Mouse (Mus musculus) CH12.LX (cell line): Measurements from ENCODE around the gene Pigm. TPM values are rescaled to one million over a fixed set of nuclear protein-coding genes. Genes with fewer than 3 reads are reported as not detected.

Experiments
- DNase-seq: peaks from one replicate; pipeline ENCODE4 v3.0.0-alpha.2; 2013; ENCODE audit errors: extremely low read depth
- H3K27ac ChIP-seq: 2 replicates; pipeline ENCODE4 v1.5.1; 2012; ENCODE audit warnings: low read depth, mild to moderate bottlenecking, control low read depth, moderate library complexity; ENCODE audit not compliant: insufficient read depth
- H3K27me3 ChIP-seq: replicated peaks from 2 replicates; pipeline ENCODE3; 2012; ENCODE audit warnings: inconsistent platforms
- H3K36me3 ChIP-seq, 2 experiments: replicated peaks in 1 of 2; 2 replicates each; pipeline versions ENCODE3 to v1.6.1; 2012; ENCODE audit warnings: inconsistent platforms in 1 of 2, low read length in 1 of 2, mild to moderate bottlenecking in 1 of 2, mixed read lengths in 1 of 2, moderate library complexity in 1 of 2; ENCODE audit not compliant: control insufficient read depth in 1 of 2, insufficient read depth in 1 of 2
- H3K4me1 ChIP-seq, 2 experiments: 2 replicates each; pipeline ENCODE4 v1.6.1; 2012; ENCODE audit warnings: inconsistent platforms in 1 of 2, moderate library complexity in 1 of 2; ENCODE audit not compliant: insufficient read depth in 2 of 2, control insufficient read depth in 1 of 2
- H3K4me2 ChIP-seq: 2 replicates; pipeline ENCODE4 v1.6.1; 2012; ENCODE audit warnings: low read depth, mild to moderate bottlenecking, control low read depth; ENCODE audit not compliant: poor library complexity, insufficient read depth, severe bottlenecking
- H3K4me3 ChIP-seq, 3 experiments: fragments of 150-350 bp in 1 of 3; sonication (generic) in 1 of 3; replicated peaks in 1 of 3; 2 replicates each; pipeline versions ENCODE3 to v1.5.1; 2011 to 2012; ENCODE audit warnings: low read depth in 2 of 3, low read length in 2 of 3, mild to moderate bottlenecking in 2 of 3, moderate library complexity in 2 of 3, control low read depth in 1 of 3, improper control_type of control experiment in 1 of 3, inconsistent platforms in 1 of 3, mixed read lengths in 1 of 3; ENCODE audit not compliant: poor library complexity in 1 of 3
- H3K79me2 ChIP-seq: replicated peaks from 2 replicates; pipeline ENCODE4 v1.6.1; 2012; ENCODE audit warnings: mild to moderate bottlenecking, moderate library complexity; ENCODE audit not compliant: control insufficient read depth, poor library complexity, insufficient read depth, severe bottlenecking; ENCODE audit errors: extremely low read depth
- H3K9ac ChIP-seq: 2 replicates; pipeline ENCODE4 v1.6.1; 2012; ENCODE audit warnings: low read depth, mild to moderate bottlenecking, control low read depth, moderate library complexity; ENCODE audit not compliant: insufficient read depth
- H3K9me3 ChIP-seq: replicated peaks from 2 replicates; pipeline ENCODE3; 2012; ENCODE audit warnings: low read length, inconsistent platforms, mixed read lengths
- BHLHE40 ChIP-seq: IDR thresholded peaks from 2 replicates; pipeline ENCODE4 v1.6.1; 2011; ENCODE audit warnings: mild to moderate bottlenecking, low read depth, low read length, improper control_type of control experiment
- CHD1 ChIP-seq: IDR thresholded peaks from 2 replicates; pipeline ENCODE4 v1.6.1; 2012; ENCODE audit warnings: low read depth, low read length, improper control_type of control experiment, inconsistent platforms
- CHD2 ChIP-seq: IDR thresholded peaks from 2 replicates; pipeline ENCODE4 v1.6.1; 2011; ENCODE audit warnings: low read length, improper control_type of control experiment
- CTCF ChIP-seq, 2 experiments: IDR thresholded peaks in 1 of 2; conservative IDR thresholded peaks in 1 of 2; 2 replicates each; pipeline ENCODE4 v1.5.1; 2011 to 2012; ENCODE audit warnings: low read depth in 2 of 2, low read length in 2 of 2, improper control_type of control experiment in 1 of 2, inconsistent platforms in 1 of 2, mild to moderate bottlenecking in 1 of 2, moderate library complexity in 1 of 2
- GABPA ChIP-seq: IDR thresholded peaks from 2 replicates; pipeline ENCODE4 v1.6.1; 2012; ENCODE audit warnings: low read depth, low read length, improper control_type of control experiment, inconsistent platforms; ENCODE audit not compliant: insufficient replicate concordance
- HCFC1 ChIP-seq: IDR thresholded peaks from 2 replicates; pipeline ENCODE4 v1.6.1; 2012; ENCODE audit warnings: low read depth, mild to moderate bottlenecking, inconsistent platforms, low read length, improper control_type of control experiment
- IRF4 ChIP-seq: IDR thresholded peaks from 2 replicates; pipeline ENCODE4 v1.6.1; 2014; ENCODE audit warnings: low read depth, mild to moderate bottlenecking, inconsistent platforms, low read length, improper control_type of control experiment
- JUND ChIP-seq: conservative IDR thresholded peaks from 2 replicates; pipeline ENCODE4 v1.6.1; 2011; ENCODE audit warnings: low read depth, low read length, improper control_type of control experiment
- MAZ ChIP-seq: IDR thresholded peaks from 2 replicates; pipeline ENCODE4 v1.6.1; 2012; ENCODE audit warnings: low read depth, mild to moderate bottlenecking, inconsistent platforms, low read length, improper control_type of control experiment, moderate library complexity
- MEF2A ChIP-seq: IDR thresholded peaks from 2 replicates; pipeline ENCODE4 v1.6.1; 2014; ENCODE audit warnings: low read depth, mild to moderate bottlenecking, inconsistent platforms, low read length, improper control_type of control experiment, borderline replicate concordance
- MXI1 ChIP-seq: IDR thresholded peaks from 2 replicates; pipeline ENCODE4 v1.6.1; 2011; ENCODE audit warnings: mild to moderate bottlenecking, low read depth, low read length, improper control_type of control experiment
- NRF1 ChIP-seq: IDR thresholded peaks from 2 replicates; pipeline ENCODE4 v1.6.1; 2014; ENCODE audit warnings: low read depth, mild to moderate bottlenecking, inconsistent platforms, low read length, improper control_type of control experiment, moderate library complexity
- PAX5 ChIP-seq: IDR thresholded peaks from 2 replicates; pipeline ENCODE4 v1.6.1; 2012; ENCODE audit warnings: low read length, inconsistent platforms, mixed read lengths
- POLR2A ChIP-seq: IDR thresholded peaks from 2 replicates; pipeline ENCODE4 v1.6.1; 2011; ENCODE audit warnings: low read depth, mild to moderate bottlenecking, improper control_type of control experiment, low read length
- TCF12 ChIP-seq: IDR thresholded peaks from 2 replicates; pipeline ENCODE4 v1.6.1; 2014; ENCODE audit warnings: low read depth, mild to moderate bottlenecking, inconsistent platforms, low read length, improper control_type of control experiment
- ZC3H11A ChIP-seq: IDR thresholded peaks from 2 replicates; pipeline ENCODE4 v1.6.1; 2012; ENCODE audit warnings: low read depth, mild to moderate bottlenecking, inconsistent platforms, low read length, improper control_type of control experiment
- ZNF384 ChIP-seq: IDR thresholded peaks from 2 replicates; pipeline ENCODE4 v1.6.1; 2012; ENCODE audit warnings: low read depth, low read length, improper control_type of control experiment, inconsistent platforms
- dilution Hi-C: fragments of 300-500 bp; cut with MboI; formaldehyde crosslinking; loops from 2 replicates; pipeline ENCODE4 v1.14.3; 2020; ENCODE audit warnings: low sequenced_read_pairs; ENCODE audit not compliant: extremely low pct_unique_long_range_greater_than_20kb, extremely low pct_ligation_motif_present
- in situ Hi-C: fragments of 300-500 bp; cut with MboI; formaldehyde crosslinking; loops from 3 replicates; pipeline ENCODE4 v1.14.3; 2019; ENCODE audit warnings: low sequenced_read_pairs, low pct_ligation_motif_present, low pct_unique_long_range_greater_than_20kb, mixed read lengths
- polyA plus RNA-seq: library from polyadenylated mRNA; unstranded; fragments of >175 nt; gene quantifications from 2 replicates; pipeline ENCODE4 v1.2.1, GENCODE M21; 2012; ENCODE audit warnings: low read depth; ENCODE audit not compliant: insufficient read length
- total RNA-seq, 2 experiments: library from RNA; depleted of rRNA; stranded (reverse); fragments of 300-350 nt in 1 of 2; fragments of >200 nt in 1 of 2; gene quantifications; 2 replicates each; pipeline ENCODE4 v1.2.3; 2012 to 2014

The Pigm gene
- total and polyA plus RNA-seq, 3 experiments = 8.6 to 13.8 (median 10.7) TPM

GRCm38 (mm10) chr1:172349916-172350812, 26.2 kb upstream of the Pigm start:
- H3K4me2 ChIP-seq = peak overlapping the region; percentile 54
- in situ Hi-C loops (no loop called here), dilution Hi-C loops (no loop called here)
- DNase-seq = peak; percentile 30
- no peak for TF ChIP-seq PAX5
- no peak for TF ChIP-seq ZC3H11A
- no peak for TF ChIP-seq ZNF384
- no peak for TF ChIP-seq JUND
- TF ChIP-seq CTCF (conservative IDR thresholded peaks at IDR 0.05 in 1 of 2, IDR thresholded peaks at IDR 0.05 in 1 of 2; ENCODE audit: low read depth in 2 of 2, low read length in 2 of 2) = no peak
- TF ChIP-seq TCF12 = peak; percentile 50; the same call in 1 of the 2 replicates
- peak; percentile 10; the same call in 1 of the 2 replicates for TF ChIP-seq IRF4
- TF ChIP-seq CHD1 = peak; percentile 98
- TF ChIP-seq POLR2A = no peak
- 0 out of 2 replicates have a peak, but pooled peaks have one; percentile 40 for TF ChIP-seq MAZ
- no peak for TF ChIP-seq HCFC1
- TF ChIP-seq MEF2A = no peak
- no peak for TF ChIP-seq MXI1
- no peak for TF ChIP-seq BHLHE40
- TF ChIP-seq GABPA = no peak
- H3K27ac ChIP-seq = no peak overlapping the region
- no peaks in the 10 kb centered on the region for H3K9me3 ChIP-seq
- peak overlapping the region in 1 of 3 experiments; percentile 2 for H3K4me3 ChIP-seq
- H3K4me1 ChIP-seq = peaks cover 15 to 16% of the 10 kb centered on the region in 2 experiments
- no peaks in the 10 kb centered on the region for H3K36me3 ChIP-seq
- no peak overlapping the region for H3K9ac ChIP-seq
- H3K27me3 ChIP-seq = peaks cover 61% of the 10 kb centered on the region
- no peaks in the 10 kb centered on the region for H3K79me2 ChIP-seq

GRCm38 (mm10) chr1:172352001-172352400, 24.3 kb upstream of the Pigm start:
- Histone ChIP-seq H3K9ac (no peak overlapping the region), H3K36me3 (no peaks in the 10 kb centered on the region), H3K79me2 (no peaks in the 10 kb centered on the region), H3K4me3 (no peak overlapping the region), H3K9me3 (no peaks in the 10 kb centered on the region), H3K27ac (no peak overlapping the region), H3K4me2 (no peak overlapping the region), H3K27me3 (peaks cover 44% of the 10 kb centered on the region), H3K4me1 (peaks cover 8 to 13% of the 10 kb centered on the region in 2 experiments)
- no peak for TF ChIP-seq BHLHE40
- no peak for TF ChIP-seq CHD2
- no peak for TF ChIP-seq IRF4
- no peak for TF ChIP-seq NRF1
- no peak for DNase-seq
- dilution Hi-C loops = no loop called here
- in situ Hi-C loops = no loop called here
